Mouse (Mus musculus): ENCODE measurements around the gene Cabp7. TPM values are rescaled to one million over a fixed set of nuclear protein-coding genes. Genes with fewer than 3 reads are reported as not detected.

Cabp7 gene
- polyA plus RNA-seq, 1 experiment from 2014 or later, result 0.79 TPM

DNA sequence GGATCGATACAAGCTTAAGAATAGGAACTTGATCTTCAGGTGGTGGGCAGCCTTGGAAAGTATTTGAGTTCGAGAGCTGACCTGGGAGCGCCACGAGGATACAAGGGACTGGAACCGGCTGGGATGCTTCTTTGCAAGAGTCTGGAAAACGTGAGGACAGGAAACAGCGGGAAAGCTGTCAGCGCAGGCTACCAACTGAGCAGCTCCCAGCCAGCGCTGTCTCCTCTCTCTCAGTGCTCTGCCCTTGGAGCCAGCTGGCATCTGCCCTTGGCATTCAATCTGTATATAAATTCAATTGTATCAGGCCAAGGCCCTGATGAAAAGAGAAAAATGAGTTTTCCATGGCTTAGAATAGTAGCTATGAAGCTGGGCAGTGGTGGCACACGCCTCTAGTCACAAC, 55.4 kb downstream of the Cabp7 start:
- DNase-seq (ENCODE audit: low spot score) (no peak), ATAC-seq (replicated peaks; ENCODE audit: low FRiP score) (no peak)
- Histone ChIP-seq H3K4me1 (replicated peaks; ENCODE audit: control insufficient read depth, insufficient read depth, low read length) (no peaks in the 10 kb centered on the region), H3K9me3 (ENCODE audit: control insufficient read depth, low read length) (no peaks in the 10 kb centered on the region), H3K27me3 (ENCODE audit: control insufficient read depth, insufficient read depth, low read length) (no peaks in the 10 kb centered on the region), H3K4me2 (ENCODE audit: low read depth, low read length, severe bottlenecking) (no peak overlapping the region; the same call in 1 of the 2 replicates), H3K9ac (ENCODE audit: low read length) (no peak overlapping the region), H3K36me3 (ENCODE audit: control insufficient read depth, insufficient read depth, low read length) (no peaks in the 10 kb centered on the region), H3K4me3 (ENCODE audit: low read depth, low read length) (no peak overlapping the region), H3K27ac (ENCODE audit: low read depth, low read length) (no peak overlapping the region)
- 68% methylated on average over 10 of the region's 10 CpGs for WGBS

DNA sequence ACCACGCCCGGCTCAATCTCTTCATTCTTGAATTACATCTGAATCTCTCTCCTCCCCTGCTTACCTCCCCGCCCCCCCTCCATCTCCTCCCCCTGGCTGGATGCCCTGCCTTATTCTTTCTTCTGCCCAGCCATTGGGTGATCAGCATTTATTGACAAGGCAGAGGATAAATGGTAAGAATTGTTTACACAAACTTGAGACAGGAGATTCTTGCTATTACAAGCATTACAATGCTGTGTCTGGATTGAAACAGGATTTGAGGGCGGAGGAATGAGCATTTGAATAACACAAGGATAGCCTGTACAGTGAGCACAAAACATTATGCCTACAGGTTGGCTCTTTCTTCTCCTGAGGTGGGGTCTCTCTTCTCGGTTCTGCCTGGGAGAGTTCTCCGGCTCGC, 56.2 kb downstream of the Cabp7 start:
- no peak overlapping the region for H3K9ac ChIP-seq (ENCODE audit: low read length)
- no peak for ATAC-seq (replicated peaks; ENCODE audit: low FRiP score)

DNA sequence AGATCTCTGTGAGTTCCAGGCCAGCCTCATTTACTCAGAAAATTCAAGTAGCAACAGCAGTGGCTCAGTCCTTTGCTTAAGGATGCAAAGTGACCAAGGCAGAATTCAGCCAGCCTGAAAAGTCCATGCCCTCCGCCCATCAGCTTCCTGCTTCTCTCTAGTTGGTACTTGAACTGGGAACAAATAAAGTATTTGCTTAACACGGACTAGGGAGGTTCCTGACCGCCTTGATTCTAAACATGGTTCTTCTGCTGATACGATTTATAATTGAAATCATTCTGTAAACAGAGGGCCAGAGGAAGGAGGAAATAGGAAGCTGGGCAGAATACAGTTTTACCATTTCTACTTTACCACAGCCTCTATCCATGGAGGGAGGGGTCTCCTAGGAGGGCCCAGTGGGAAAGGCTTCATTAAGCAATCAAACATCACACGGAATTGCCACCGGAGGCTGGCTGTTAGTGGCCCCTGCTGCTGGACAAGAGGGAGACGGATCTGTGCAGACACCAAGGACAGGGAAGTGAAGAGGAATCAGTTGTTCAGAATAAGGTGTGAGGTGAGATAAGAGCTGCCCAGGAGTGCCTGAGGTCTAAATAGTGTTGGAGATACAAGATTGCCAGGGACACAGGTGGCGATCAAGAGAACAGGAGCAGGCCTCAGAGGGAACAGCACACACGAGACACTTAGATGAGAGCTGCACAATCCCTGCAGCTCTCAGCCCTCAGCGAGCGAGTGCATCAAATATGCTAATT, 57.8 kb downstream of the Cabp7 start:
- H3K36me3 ChIP-seq (ENCODE audit: control insufficient read depth, insufficient read depth, low read length), result no peaks in the 10 kb centered on the region
- no peaks in the 10 kb centered on the region for H3K27me3 ChIP-seq (ENCODE audit: control insufficient read depth, insufficient read depth, low read length)
- no peak for DNase-seq (ENCODE audit: low spot score)
- H3K4me2 ChIP-seq (ENCODE audit: low read depth, low read length, severe bottlenecking), result no peak overlapping the region
- 71% methylated on average over 11 of the region's 11 CpGs for WGBS
- no peak overlapping the region for H3K9ac ChIP-seq (ENCODE audit: low read length)
- no peaks in the 10 kb centered on the region for H3K9me3 ChIP-seq (ENCODE audit: control insufficient read depth, low read length)
- H3K27ac ChIP-seq (ENCODE audit: low read depth, low read length), result no peak overlapping the region
- no peak overlapping the region for H3K4me3 ChIP-seq (ENCODE audit: low read depth, low read length)
- H3K4me1 ChIP-seq (replicated peaks; ENCODE audit: control insufficient read depth, insufficient read depth, low read length), result no peaks in the 10 kb centered on the region
- ATAC-seq (replicated peaks; ENCODE audit: low FRiP score), result no peak

More for the DNA sequence above, 56.2 kb downstream of the Cabp7 start:
- Histone ChIP-seq H3K4me3 (ENCODE audit: low read depth, low read length) (no peak overlapping the region), H3K4me2 (ENCODE audit: low read depth, low read length, severe bottlenecking) (no peak overlapping the region), H3K4me1 (replicated peaks; ENCODE audit: control insufficient read depth, insufficient read depth, low read length) (no peaks in the 10 kb centered on the region), H3K27me3 (ENCODE audit: control insufficient read depth, insufficient read depth, low read length) (no peaks in the 10 kb centered on the region), H3K9me3 (ENCODE audit: control insufficient read depth, low read length) (no peaks in the 10 kb centered on the region), H3K27ac (ENCODE audit: low read depth, low read length) (no peak overlapping the region), H3K36me3 (ENCODE audit: control insufficient read depth, insufficient read depth, low read length) (no peaks in the 10 kb centered on the region)
- WGBS, result 84% methylated on average over 7 of the region's 7 CpGs
- DNase-seq (ENCODE audit: low spot score), result no peak

DNA sequence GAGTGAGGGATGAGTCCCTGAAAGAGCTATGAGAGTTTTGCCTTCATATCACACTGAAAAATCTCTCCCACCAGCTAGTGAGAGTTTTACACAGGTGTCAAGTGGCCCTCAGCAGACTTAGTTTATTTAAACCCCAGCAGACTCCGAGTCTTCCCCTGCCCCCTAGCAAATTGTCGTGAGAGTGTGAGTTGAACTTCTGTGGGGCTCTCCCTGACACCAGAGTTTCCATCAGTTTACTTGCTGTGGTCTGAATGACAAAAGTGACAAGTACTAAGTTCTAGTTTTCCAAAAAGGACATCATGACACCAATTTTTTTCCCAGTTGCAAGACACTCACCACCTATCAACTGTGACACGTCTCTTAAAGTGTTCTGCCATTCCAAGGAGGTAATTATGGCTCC, 58.7 kb downstream of the Cabp7 start:
- Histone ChIP-seq H3K9me3 (ENCODE audit: control insufficient read depth, low read length) (no peaks in the 10 kb centered on the region), H3K9ac (ENCODE audit: low read length) (no peak overlapping the region), H3K4me2 (ENCODE audit: low read depth, low read length, severe bottlenecking) (no peak overlapping the region), H3K4me1 (replicated peaks; ENCODE audit: control insufficient read depth, insufficient read depth, low read length) (no peaks in the 10 kb centered on the region), H3K27ac (ENCODE audit: low read depth, low read length) (no peak overlapping the region), H3K27me3 (ENCODE audit: control insufficient read depth, insufficient read depth, low read length) (no peaks in the 10 kb centered on the region), H3K4me3 (ENCODE audit: low read depth, low read length) (no peak overlapping the region), H3K36me3 (ENCODE audit: control insufficient read depth, insufficient read depth, low read length) (peaks cover 5% of the 10 kb centered on the region; the same call in 1 of the 2 replicates)
- DNase-seq (ENCODE audit: low spot score) (no peak), ATAC-seq (replicated peaks; ENCODE audit: low FRiP score) (no peak)
- 85% methylated on average over 3 of the region's 3 CpGs for WGBS

DNA sequence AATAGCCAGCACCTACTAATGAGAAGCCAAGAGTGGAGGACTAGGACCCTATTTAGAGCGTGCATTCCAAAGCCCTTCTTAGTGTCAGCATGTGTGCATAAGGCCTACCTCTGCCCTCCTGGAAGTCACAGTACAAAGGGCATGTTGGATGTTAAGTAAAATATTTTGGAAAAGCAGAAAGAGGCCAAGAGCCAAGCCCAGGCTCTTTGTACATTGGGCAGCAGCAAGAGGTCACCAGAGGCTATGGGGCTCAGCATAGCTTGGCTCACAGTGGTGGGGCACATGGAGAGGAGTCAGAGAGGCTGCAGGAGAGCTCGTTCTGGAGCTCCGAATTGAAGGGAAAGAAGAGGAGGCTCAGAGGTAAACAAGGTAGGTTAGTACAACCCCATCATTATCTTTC, 59.6 kb downstream of the Cabp7 start:
- Histone ChIP-seq H3K9me3 (ENCODE audit: control insufficient read depth, low read length) (no peaks in the 10 kb centered on the region), H3K27me3 (ENCODE audit: control insufficient read depth, insufficient read depth, low read length) (no peaks in the 10 kb centered on the region), H3K4me1 (replicated peaks; ENCODE audit: control insufficient read depth, insufficient read depth, low read length) (no peaks in the 10 kb centered on the region), H3K27ac (ENCODE audit: low read depth, low read length) (no peak overlapping the region), H3K9ac (ENCODE audit: low read length) (no peak overlapping the region), H3K4me3 (ENCODE audit: low read depth, low read length) (no peak overlapping the region), H3K4me2 (ENCODE audit: low read depth, low read length, severe bottlenecking) (no peak overlapping the region), H3K36me3 (ENCODE audit: control insufficient read depth, insufficient read depth, low read length) (peaks cover 5% of the 10 kb centered on the region; the same call in 1 of the 2 replicates)
- no peak for ATAC-seq (replicated peaks; ENCODE audit: low FRiP score)
- WGBS, result 82% methylated on average over 3 of the region's 3 CpGs
- DNase-seq (ENCODE audit: low spot score), result no peak

Other genes with a start within 250 kb of the Cabp7 start
- gene Mtmr3, start 151.9 kb downstream of the Cabp7 start, polyA plus RNA-seq (2014; fragmentation: Nextera tagmentation; extraction: Ambion mirVana), result 40.4 and 43.1 TPM in 2 replicates
- not detected in 2 replicates for gene Gm11032, start 126.7 kb downstream of the Cabp7 start, polyA plus RNA-seq (2014; fragmentation: Nextera tagmentation; extraction: Ambion mirVana)
- 36.7 and 39.2 TPM in 2 replicates for gene Ascc2, start 109.0 kb downstream of the Cabp7 start, polyA plus RNA-seq (2014; fragmentation: Nextera tagmentation; extraction: Ambion mirVana)
- 550 and 552 TPM in 2 replicates for gene Uqcr10, start 42.4 kb downstream of the Cabp7 start, polyA plus RNA-seq (2014; fragmentation: Nextera tagmentation; extraction: Ambion mirVana)
- gene Zmat5, start 42.1 kb downstream of the Cabp7 start, polyA plus RNA-seq (2014; fragmentation: Nextera tagmentation; extraction: Ambion mirVana), result 70.9 and 76.4 TPM in 2 replicates
- gene Nf2, start 102.8 kb upstream of the Cabp7 start, polyA plus RNA-seq (2014; fragmentation: Nextera tagmentation; extraction: Ambion mirVana), result 56.1 and 57.4 TPM in 2 replicates
- 77.5 and 80.0 TPM in 2 replicates for gene Nipsnap1, start 127.2 kb upstream of the Cabp7 start, polyA plus RNA-seq (2014; fragmentation: Nextera tagmentation; extraction: Ambion mirVana)
- gene Thoc5, start 148.5 kb upstream of the Cabp7 start, polyA plus RNA-seq (2014; fragmentation: Nextera tagmentation; extraction: Ambion mirVana), result 54.7 and 61.3 TPM in 2 replicates
- 0.17 and 0.21 TPM in 2 replicates for gene Nefh, start 201.3 kb upstream of the Cabp7 start, polyA plus RNA-seq (2014; fragmentation: Nextera tagmentation; extraction: Ambion mirVana)
- gene Ap1b1, start 240.0 kb upstream of the Cabp7 start, polyA plus RNA-seq (2014; fragmentation: Nextera tagmentation; extraction: Ambion mirVana), result 59.2 and 66.4 TPM in 2 replicates